ENCODE assay signal across 28 mouse cellular contexts in the genomic region with DNA sequence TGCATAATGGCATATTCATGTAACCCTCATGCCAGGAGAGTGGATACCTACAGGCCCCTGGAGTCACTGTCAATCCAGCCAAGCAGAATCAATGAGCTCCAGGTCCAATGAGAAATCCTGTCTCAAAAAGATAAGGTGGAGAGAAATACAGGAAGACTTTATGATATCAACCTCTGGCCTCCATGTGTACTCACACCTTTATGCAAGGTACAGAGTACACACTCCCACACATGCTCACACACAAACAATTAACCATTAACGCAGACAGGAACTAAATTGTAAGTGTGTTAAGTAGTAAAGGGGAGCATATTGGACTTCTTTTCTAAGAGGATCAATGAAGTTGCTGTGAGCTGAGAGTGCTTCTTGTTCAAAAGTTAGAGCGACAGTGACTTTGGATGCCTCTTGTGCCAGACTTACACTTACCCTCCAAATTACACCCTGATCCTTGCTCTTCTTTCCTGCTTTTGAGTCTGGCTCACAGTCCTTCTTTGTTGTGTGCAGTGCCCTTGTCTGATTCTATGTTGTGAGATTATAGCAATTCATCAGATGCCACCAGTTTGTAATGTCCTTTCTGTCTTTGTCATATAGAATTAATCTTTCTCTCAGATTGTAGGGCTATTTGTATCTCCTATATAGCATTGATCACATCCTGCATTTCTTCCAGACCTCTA.
DNase-seq lines count a peak whose midpoint lies in the region; ATAC-seq lines count a peak whose summit lies in the region.
"Had no signal": no experiment of that assay in that cellular context is flagged by ENCODE, and none has a peak within 500 bp of the region (broad histone marks: within the 10 kb centered on the region; RNA-seq: fewer than 3 reads in every experiment).

No protein-coding gene starts in this region.

- H3K9me3 ChIP-seq in liver, embryonic 16.5 days (replicated peaks; ENCODE audit: control insufficient read depth, low read length), result no peaks in the 10 kb centered on the region
- H3K9me3 ChIP-seq in liver, embryonic 12.5 days (replicated peaks), result no peaks in the 10 kb centered on the region
- no peaks in the 10 kb centered on the region for H3K9me3 ChIP-seq in intestine, embryonic 14.5 days (ENCODE audit: control insufficient read depth, low read length)
- no peaks in the 10 kb centered on the region for H3K9me3 ChIP-seq in intestine, embryonic 16.5 days (ENCODE audit: control insufficient read depth, low read length)
- H3K9me3 ChIP-seq in hindbrain, embryonic 16.5 days (ENCODE audit: control insufficient read depth, low read length), result no peaks in the 10 kb centered on the region
- H3K9me3 ChIP-seq: embryonic facial prominence, embryonic 13.5 days; embryonic facial prominence, embryonic 15.5 days; forebrain, embryonic 13.5 days; forebrain, embryonic 15.5 days; G1E had no signal

- H3K4me3 ChIP-seq in liver, embryonic 16.5 days (ENCODE audit: low read depth, low read length), result no peak overlapping the region
- no peak overlapping the region for H3K4me3 ChIP-seq in liver, embryonic 12.5 days
- H3K4me3 ChIP-seq in intestine, embryonic 14.5 days (ENCODE audit: low read depth, low read length), result no peak overlapping the region
- H3K4me3 ChIP-seq in intestine, embryonic 16.5 days (ENCODE audit: low read length), result no peak overlapping the region
- no peak overlapping the region for H3K4me3 ChIP-seq in hindbrain, embryonic 16.5 days (ENCODE audit: low read length)
- H3K4me3 ChIP-seq: embryonic facial prominence, embryonic 13.5 days; embryonic facial prominence, embryonic 15.5 days; erythroblast, embryonic 14.5 days; forebrain, embryonic 13.5 days; forebrain, embryonic 15.5 days had no signal

- no peaks in the 10 kb centered on the region for H3K27me3 ChIP-seq in liver, embryonic 16.5 days (ENCODE audit: control insufficient read depth, insufficient read depth, low read depth, low read length)
- no peaks in the 10 kb centered on the region for H3K27me3 ChIP-seq in liver, embryonic 12.5 days (replicated peaks)
- no peaks in the 10 kb centered on the region for H3K27me3 ChIP-seq in intestine, embryonic 14.5 days (replicated peaks; ENCODE audit: control insufficient read depth, insufficient read depth, low read length)
- H3K27me3 ChIP-seq in intestine, embryonic 16.5 days (replicated peaks; ENCODE audit: control insufficient read depth, insufficient read depth, low read length), result no peaks in the 10 kb centered on the region
- H3K27me3 ChIP-seq in hindbrain, embryonic 16.5 days (replicated peaks; ENCODE audit: control insufficient read depth, insufficient read depth, low read length), result no peaks in the 10 kb centered on the region
- H3K27me3 ChIP-seq: CH12.LX; embryonic facial prominence, embryonic 13.5 days; embryonic facial prominence, embryonic 15.5 days; forebrain, embryonic 13.5 days; forebrain, embryonic 15.5 days; Patski had no signal

- H3K9ac ChIP-seq in liver, embryonic 16.5 days (ENCODE audit: low read depth, low read length), result no peak overlapping the region
- H3K9ac ChIP-seq in liver, embryonic 12.5 days, result no peak overlapping the region
- H3K9ac ChIP-seq in intestine, embryonic 14.5 days (ENCODE audit: low read length), result no peak overlapping the region
- no peak overlapping the region for H3K9ac ChIP-seq in intestine, embryonic 16.5 days (ENCODE audit: low read depth, low read length)
- H3K9ac ChIP-seq in hindbrain, embryonic 16.5 days (ENCODE audit: low read depth, low read length), result no peak overlapping the region
- H3K9ac ChIP-seq: embryonic facial prominence, embryonic 13.5 days; embryonic facial prominence, embryonic 15.5 days; forebrain, embryonic 13.5 days; forebrain, embryonic 15.5 days had no signal

- WGBS in liver, embryonic 16.5 days (ENCODE audit: insufficient replicate concordance), result 61% methylated on average over 2 of the region's 2 CpGs
- WGBS in liver, embryonic 12.5 days (ENCODE audit: insufficient replicate concordance), result 56% methylated on average over 2 of the region's 2 CpGs
- WGBS in intestine, embryonic 14.5 days, result 83% methylated on average over 2 of the region's 2 CpGs
- WGBS in intestine, embryonic 16.5 days, result 77% methylated on average over 2 of the region's 2 CpGs
- 40% methylated on average over 2 of the region's 2 CpGs for WGBS in large intestine, adult 2 months
- 92% methylated on average over 2 of the region's 2 CpGs for WGBS in hindbrain, embryonic 16.5 days

- no peak for DNase-seq in intestine, embryonic 14.5 days (ENCODE audit: low spot score)
- peak; percentile 59 for DNase-seq in large intestine, adult 2 months (ENCODE audit: low read depth, low spot score)
- DNase-seq in frontal cortex, postnatal 36 days (ENCODE audit: low spot score in 2 of 2), result no peak
- DNase-seq: adrenal gland, adult 8-10 months; adrenal gland, postnatal 14 days; adrenal gland, postnatal 36 days; B cell, adult 2 months; cerebellum, adult 11 months; cerebellum, adult 18-20 months; cerebellum, adult 8-10 months; cerebellum, adult 9-11 months; cerebellum, postnatal 14 days; cerebellum, postnatal 36 days; embryo, embryonic 11 days had no signal

- H3K36me3 ChIP-seq in liver, embryonic 16.5 days (ENCODE audit: control insufficient read depth, insufficient read depth), result no peaks in the 10 kb centered on the region
- no peaks in the 10 kb centered on the region for H3K36me3 ChIP-seq in liver, embryonic 12.5 days
- H3K36me3 ChIP-seq in intestine, embryonic 14.5 days (ENCODE audit: control insufficient read depth, insufficient read depth, low read length), result no peaks in the 10 kb centered on the region
- H3K36me3 ChIP-seq in intestine, embryonic 16.5 days (ENCODE audit: control insufficient read depth, insufficient read depth, low read length), result no peaks in the 10 kb centered on the region
- no peaks in the 10 kb centered on the region for H3K36me3 ChIP-seq in hindbrain, embryonic 16.5 days (ENCODE audit: control insufficient read depth, insufficient read depth, low read length)
- H3K36me3 ChIP-seq: embryonic facial prominence, embryonic 13.5 days; embryonic facial prominence, embryonic 15.5 days; forebrain, embryonic 15.5 days; G1E had no signal

- H3K27ac ChIP-seq in liver, embryonic 16.5 days (ENCODE audit: low read length), result no peak overlapping the region
- no peak overlapping the region for H3K27ac ChIP-seq in liver, embryonic 12.5 days
- H3K27ac ChIP-seq in intestine, embryonic 14.5 days (ENCODE audit: low read depth), result no peak overlapping the region
- no peak overlapping the region for H3K27ac ChIP-seq in intestine, embryonic 16.5 days (ENCODE audit: low read length)
- H3K27ac ChIP-seq in hindbrain, embryonic 16.5 days (ENCODE audit: low read depth, low read length), result no peak overlapping the region
- H3K27ac ChIP-seq: embryonic facial prominence, embryonic 13.5 days; embryonic facial prominence, embryonic 15.5 days; forebrain, embryonic 13.5 days; forebrain, embryonic 15.5 days had no signal

- peak; percentile 64 for ATAC-seq in liver, embryonic 16.5 days (ENCODE audit: low read depth)
- ATAC-seq in liver, embryonic 12.5 days, result no peak
- peak; percentile 55; the same call in 1 of the 2 replicates for ATAC-seq in intestine, embryonic 14.5 days (replicated peaks; ENCODE audit: low FRiP score, low TSS enrichment, low read depth)
- peak; percentile 99 for ATAC-seq in intestine, embryonic 16.5 days
- ATAC-seq in hindbrain, embryonic 16.5 days, result no peak
- ATAC-seq: activated CD4-positive, CD25-positive, alpha-beta regulatory T cell, adult 4 months; CD4-positive, CD25-positive, alpha-beta regulatory T cell, adult 4 months; forebrain, embryonic 13.5 days; forebrain, embryonic 15.5 days; Patski had no signal

- H3K4me2 ChIP-seq in liver, embryonic 16.5 days (ENCODE audit: low read depth, low read length), result no peak overlapping the region
- H3K4me2 ChIP-seq in liver, embryonic 12.5 days, result no peak overlapping the region
- no peak overlapping the region for H3K4me2 ChIP-seq in intestine, embryonic 14.5 days (ENCODE audit: low read length)
- no peak overlapping the region for H3K4me2 ChIP-seq in intestine, embryonic 16.5 days (ENCODE audit: low read depth, low read length)
- no peak overlapping the region for H3K4me2 ChIP-seq in hindbrain, embryonic 16.5 days (ENCODE audit: low read length)
- H3K4me2 ChIP-seq: embryonic facial prominence, embryonic 13.5 days; embryonic facial prominence, embryonic 15.5 days; forebrain, embryonic 13.5 days; forebrain, embryonic 15.5 days had no signal

- no peaks in the 10 kb centered on the region for H3K4me1 ChIP-seq in liver, embryonic 16.5 days (ENCODE audit: control insufficient read depth, low read depth, low read length)
- H3K4me1 ChIP-seq in liver, embryonic 12.5 days, result no peaks in the 10 kb centered on the region
- no peaks in the 10 kb centered on the region for H3K4me1 ChIP-seq in intestine, embryonic 14.5 days (replicated peaks; ENCODE audit: control insufficient read depth, insufficient read depth, low read length)
- no peaks in the 10 kb centered on the region for H3K4me1 ChIP-seq in intestine, embryonic 16.5 days (ENCODE audit: control insufficient read depth, insufficient read depth, low read length)
- no peaks in the 10 kb centered on the region for H3K4me1 ChIP-seq in hindbrain, embryonic 16.5 days (ENCODE audit: control insufficient read depth, insufficient read depth, low read depth, low read length)
- H3K4me1 ChIP-seq: embryonic facial prominence, embryonic 13.5 days; embryonic facial prominence, embryonic 15.5 days; forebrain, embryonic 13.5 days; forebrain, embryonic 15.5 days had no signal

Comparison
In these comparisons a context has a peak if more than half of its experiments do, and no peak if none do; other contexts are left out.
1. ATAC-seq: peak in liver, embryonic 16.5 days (single experiment), intestine, embryonic 14.5 days (single experiment) and intestine, embryonic 16.5 days (single experiment); none in liver, embryonic 12.5 days (single experiment) and hindbrain, embryonic 16.5 days (single experiment).